Mouse (Mus musculus) heart, adult 2 months (tissue): ENCODE results near the gene Sbf2.

Experiments used
- EP300 ChIP-seq: fragments of 200-500 bp; IDR thresholded peaks from 2 replicates; pipeline ENCODE4 v1.6.1; 2011; ENCODE audit warnings: low read depth, low read length, control low read depth; ENCODE audit not compliant: insufficient read depth
- POLR2A ChIP-seq: fragments of 200-500 bp; IDR thresholded peaks from 2 replicates; pipeline ENCODE4 v1.6.1; 2011; ENCODE audit warnings: mild to moderate bottlenecking, low read depth, low read length, control low read depth; ENCODE audit not compliant: insufficient read depth

DNA sequence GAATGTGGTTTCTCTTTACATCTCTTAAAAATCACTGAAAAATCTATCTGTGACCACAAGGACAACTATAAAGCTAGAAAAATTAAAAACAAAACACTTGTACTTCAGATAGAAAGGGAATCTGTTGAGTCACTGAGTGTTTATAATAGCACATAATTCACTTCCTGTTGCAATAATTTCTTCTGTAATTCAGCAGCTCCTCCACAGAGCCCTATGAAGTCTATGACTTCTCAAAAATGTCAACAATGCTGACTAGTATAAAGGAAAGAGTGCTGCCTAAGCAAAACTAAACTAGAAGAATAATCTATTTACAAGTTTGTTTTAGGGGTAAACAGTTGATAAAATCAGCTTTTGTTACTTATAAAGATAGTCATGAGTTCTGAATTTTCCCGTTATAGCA lies 229.2 kb downstream of the Sbf2 start:
- TF ChIP-seq EP300 (no peak), POLR2A (no peak)
